Mouse (Mus musculus): ENCODE results near the gene Bloc1s1. TPM values are rescaled to one million over a fixed set of nuclear protein-coding genes. Genes with fewer than 3 reads are reported as not detected.
A peak's percentile ranks its signal among the peaks of the same experiment; 100 is the strongest.

Gene Bloc1s1
- polyA plus RNA-seq, 1 experiment, result 44.5 TPM

DNA sequence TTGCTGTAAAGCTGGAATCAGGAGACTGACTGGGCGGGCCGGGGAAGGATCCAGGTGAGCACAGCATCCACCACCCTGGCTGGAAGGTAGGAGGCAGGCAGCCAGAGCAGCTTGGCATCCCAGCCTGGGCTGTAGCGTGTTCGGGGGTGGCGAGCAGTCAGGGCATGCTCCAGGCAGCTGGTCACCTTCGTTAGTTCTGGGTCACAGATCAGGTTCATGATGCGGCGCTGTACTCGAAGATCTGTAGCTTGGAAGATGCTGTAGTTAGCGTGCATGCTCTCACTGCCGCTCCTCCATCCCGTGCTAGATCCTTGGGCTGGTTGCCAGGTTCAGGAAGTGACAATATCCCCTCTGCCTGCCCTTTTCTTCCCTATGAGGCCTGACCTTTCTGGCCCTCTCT is 10.1 kb downstream of the Bloc1s1 start:
- Histone ChIP-seq H3K27ac (ENCODE audit: insufficient read depth, low read length) (peak overlapping the region; percentile 7; the same call in 1 of the 2 replicates), H3K36me3 (ENCODE audit: control insufficient read depth, insufficient read depth, low read length, poor library complexity, severe bottlenecking) (peaks cover 10% of the 10 kb centered on the region), H3K4me1 (ENCODE audit: control insufficient read depth, insufficient read depth, low read length) (peaks cover 1% of the 10 kb centered on the region), H3K9me3 (replicated peaks; ENCODE audit: control insufficient read depth, insufficient read depth, low read length, poor library complexity, severe bottlenecking) (no peaks in the 10 kb centered on the region), H3K4me3 (ENCODE audit: low read depth, low read length) (no peak overlapping the region), H3K27me3 (ENCODE audit: control insufficient read depth, insufficient read depth, low read length, poor library complexity, severe bottlenecking) (no peaks in the 10 kb centered on the region), H3K9ac (ENCODE audit: low read depth, poor library complexity, severe bottlenecking) (no peak overlapping the region)
- TF ChIP-seq CTCF (IDR thresholded peaks at IDR 0.05; ENCODE audit: low read depth, low read length), result no peak
- TF ChIP-seq POLR2A (IDR thresholded peaks at IDR 0.05; ENCODE audit: insufficient read depth, low read length), result no peak
- TF ChIP-seq EP300 (IDR thresholded peaks at IDR 0.05; ENCODE audit: insufficient read depth, low read depth, low read length), result no peak

GRCm38 (mm10) chr10:128913219-128913618 is 10.6 kb downstream of the Bloc1s1 start:
- H3K4me1 ChIP-seq (ENCODE audit: control insufficient read depth, insufficient read depth, low read length), result peaks cover 1% of the 10 kb centered on the region
- no peak overlapping the region for H3K4me3 ChIP-seq (ENCODE audit: low read depth, low read length)
- H3K27ac ChIP-seq (ENCODE audit: insufficient read depth, low read length), result no peak overlapping the region
- TF ChIP-seq POLR2A (IDR thresholded peaks at IDR 0.05; ENCODE audit: insufficient read depth, low read length) (no peak), EP300 (IDR thresholded peaks at IDR 0.05; ENCODE audit: insufficient read depth, low read depth, low read length) (no peak), CTCF (IDR thresholded peaks at IDR 0.05; ENCODE audit: low read depth, low read length) (peak; percentile 94)
- peaks cover 10% of the 10 kb centered on the region for H3K36me3 ChIP-seq (ENCODE audit: control insufficient read depth, insufficient read depth, low read length, poor library complexity, severe bottlenecking)
- H3K27me3 ChIP-seq (ENCODE audit: control insufficient read depth, insufficient read depth, low read length, poor library complexity, severe bottlenecking), result no peaks in the 10 kb centered on the region
- no peak overlapping the region for H3K9ac ChIP-seq (ENCODE audit: low read depth, poor library complexity, severe bottlenecking)
- H3K9me3 ChIP-seq (replicated peaks; ENCODE audit: control insufficient read depth, insufficient read depth, low read length, poor library complexity, severe bottlenecking), result no peaks in the 10 kb centered on the region

GRCm38 (mm10) chr10:128912791-128913190 is 11.0 kb downstream of the Bloc1s1 start:
- H3K27ac ChIP-seq (ENCODE audit: insufficient read depth, low read length), result no peak overlapping the region
- no peak for TF ChIP-seq CTCF (IDR thresholded peaks at IDR 0.05; ENCODE audit: low read depth, low read length)
- no peak for TF ChIP-seq EP300 (IDR thresholded peaks at IDR 0.05; ENCODE audit: insufficient read depth, low read depth, low read length)
- no peak for TF ChIP-seq POLR2A (IDR thresholded peaks at IDR 0.05; ENCODE audit: insufficient read depth, low read length)
- no peak overlapping the region for H3K9ac ChIP-seq (ENCODE audit: low read depth, poor library complexity, severe bottlenecking)

DNA sequence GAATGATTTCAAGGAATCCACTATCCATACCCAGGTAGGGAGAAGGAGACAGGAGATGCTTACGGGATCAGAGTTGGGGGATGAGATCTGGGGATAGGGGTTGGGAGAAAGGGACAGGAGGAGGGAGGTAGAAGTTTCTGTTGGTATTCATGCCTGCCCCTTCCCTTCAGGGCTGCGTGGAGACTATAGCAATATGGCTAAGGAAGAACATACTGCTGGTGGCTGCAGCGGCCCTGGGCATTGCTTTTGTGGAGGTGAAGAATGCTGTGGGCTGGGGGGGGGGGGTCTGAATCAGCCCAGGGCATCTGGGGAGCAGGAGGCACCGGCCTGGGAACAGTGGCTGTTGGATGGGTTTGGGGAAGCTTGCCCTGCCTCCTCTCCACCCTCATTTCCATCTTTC is 11.6 kb downstream of the Bloc1s1 start:
- H3K9me3 ChIP-seq (replicated peaks; ENCODE audit: control insufficient read depth, insufficient read depth, low read length, poor library complexity, severe bottlenecking), result no peaks in the 10 kb centered on the region
- H3K27ac ChIP-seq (ENCODE audit: insufficient read depth, low read length), result no peak overlapping the region
- no peaks in the 10 kb centered on the region for H3K27me3 ChIP-seq (ENCODE audit: control insufficient read depth, insufficient read depth, low read length, poor library complexity, severe bottlenecking)
- no peak for TF ChIP-seq CTCF (IDR thresholded peaks at IDR 0.05; ENCODE audit: low read depth, low read length)
- no peak for TF ChIP-seq POLR2A (IDR thresholded peaks at IDR 0.05; ENCODE audit: insufficient read depth, low read length)
- no peak for TF ChIP-seq EP300 (IDR thresholded peaks at IDR 0.05; ENCODE audit: insufficient read depth, low read depth, low read length)
- no peak overlapping the region for H3K9ac ChIP-seq (ENCODE audit: low read depth, poor library complexity, severe bottlenecking)
- H3K36me3 ChIP-seq (ENCODE audit: control insufficient read depth, insufficient read depth, low read length, poor library complexity, severe bottlenecking), result peaks cover 10% of the 10 kb centered on the region
- H3K4me3 ChIP-seq (ENCODE audit: low read depth, low read length), result no peak overlapping the region
- H3K4me1 ChIP-seq (ENCODE audit: control insufficient read depth, insufficient read depth, low read length), result peaks cover 1% of the 10 kb centered on the region

More at GRCm38 (mm10) chr10:128912791-128913190, 11.0 kb downstream of the Bloc1s1 start:
- Histone ChIP-seq H3K4me3 (ENCODE audit: low read depth, low read length) (no peak overlapping the region), H3K9me3 (replicated peaks; ENCODE audit: control insufficient read depth, insufficient read depth, low read length, poor library complexity, severe bottlenecking) (no peaks in the 10 kb centered on the region), H3K36me3 (ENCODE audit: control insufficient read depth, insufficient read depth, low read length, poor library complexity, severe bottlenecking) (peaks cover 10% of the 10 kb centered on the region), H3K4me1 (ENCODE audit: control insufficient read depth, insufficient read depth, low read length) (peaks cover 1% of the 10 kb centered on the region), H3K27me3 (ENCODE audit: control insufficient read depth, insufficient read depth, low read length, poor library complexity, severe bottlenecking) (no peaks in the 10 kb centered on the region)

DNA sequence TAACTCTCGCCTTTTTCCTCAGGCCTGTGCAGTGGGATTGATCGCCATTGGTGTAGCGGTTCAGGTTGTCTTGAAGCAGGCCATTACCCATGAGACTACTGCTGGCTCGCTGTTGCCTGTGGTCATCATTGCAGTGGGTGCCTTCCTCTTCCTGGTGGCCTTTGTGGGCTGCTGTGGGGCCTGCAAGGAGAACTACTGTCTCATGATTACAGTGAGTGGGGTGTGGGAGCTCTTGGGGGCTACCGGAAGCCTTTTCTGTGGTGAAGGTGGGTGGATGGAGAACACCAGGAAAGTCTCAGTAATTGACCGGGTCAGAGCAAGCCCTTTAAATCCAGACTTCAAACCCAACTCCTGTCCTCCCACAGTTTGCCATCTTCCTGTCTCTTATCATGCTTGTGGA is 12.4 kb downstream of the Bloc1s1 start:
- Histone ChIP-seq H3K9ac (ENCODE audit: low read depth, poor library complexity, severe bottlenecking) (peak overlapping the region; percentile 95; the same call in 1 of the 2 replicates), H3K4me1 (ENCODE audit: control insufficient read depth, insufficient read depth, low read length) (peaks cover 1% of the 10 kb centered on the region), H3K36me3 (ENCODE audit: control insufficient read depth, insufficient read depth, low read length, poor library complexity, severe bottlenecking) (peaks cover 4% of the 10 kb centered on the region), H3K9me3 (replicated peaks; ENCODE audit: control insufficient read depth, insufficient read depth, low read length, poor library complexity, severe bottlenecking) (no peaks in the 10 kb centered on the region), H3K27ac (ENCODE audit: insufficient read depth, low read length) (no peak overlapping the region), H3K4me3 (ENCODE audit: low read depth, low read length) (peak overlapping the region; percentile 90), H3K27me3 (ENCODE audit: control insufficient read depth, insufficient read depth, low read length, poor library complexity, severe bottlenecking) (no peaks in the 10 kb centered on the region)
- TF ChIP-seq POLR2A (IDR thresholded peaks at IDR 0.05; ENCODE audit: insufficient read depth, low read length) (no peak), CTCF (IDR thresholded peaks at IDR 0.05; ENCODE audit: low read depth, low read length) (no peak), EP300 (IDR thresholded peaks at IDR 0.05; ENCODE audit: insufficient read depth, low read depth, low read length) (no peak)

GRCm38 (mm10) chr10:128910066-128910841 is 13.6 kb downstream of the Bloc1s1 start:
- TF ChIP-seq CTCF (IDR thresholded peaks at IDR 0.05; ENCODE audit: low read depth, low read length) (no peak), POLR2A (IDR thresholded peaks at IDR 0.05; ENCODE audit: insufficient read depth, low read length) (no peak), EP300 (IDR thresholded peaks at IDR 0.05; ENCODE audit: insufficient read depth, low read depth, low read length) (no peak)
- Histone ChIP-seq H3K9me3 (replicated peaks; ENCODE audit: control insufficient read depth, insufficient read depth, low read length, poor library complexity, severe bottlenecking) (no peaks in the 10 kb centered on the region), H3K36me3 (ENCODE audit: control insufficient read depth, insufficient read depth, low read length, poor library complexity, severe bottlenecking) (no peaks in the 10 kb centered on the region; the same call in none of the 2 replicates), H3K9ac (ENCODE audit: low read depth, poor library complexity, severe bottlenecking) (peak overlapping the region; percentile 95), H3K4me3 (ENCODE audit: low read depth, low read length) (peak overlapping the region; percentile 90), H3K4me1 (ENCODE audit: control insufficient read depth, insufficient read depth, low read length) (peaks cover 1% of the 10 kb centered on the region), H3K27ac (ENCODE audit: insufficient read depth, low read length) (no peak overlapping the region), H3K27me3 (ENCODE audit: control insufficient read depth, insufficient read depth, low read length, poor library complexity, severe bottlenecking) (no peaks in the 10 kb centered on the region)
